Mouse (Mus musculus) spleen, embryonic (tissue): ENCODE data around the gene Gpn2.

Experiments
- CTCF ChIA-PET: fragments of 350-600 bp; sonication (Branson Sonifier 250); formaldehyde crosslinking; loops from one replicate; lab custom pipeline; 2022; lab: Charles Lee

Gene Gpn2

GRCm38 (mm10) chr4:133584059-133584951 is at the start of gene Gpn2:
Gene Gpn2 (plus strand): TSS chr4:133584362.
- CTCF ChIA-PET = interaction anchor here (0.6 to 0.9 kb wide), 3 partner anchors 35 to 1072 kb away, joined by 3 to 5 read pairs (median 4); no protein-coding TSS in a partner anchor

GRCm38 (mm10) chr4:133536081-133536480 is 48.1 kb upstream of the Gpn2 start:
- CTCF ChIA-PET = interaction anchor here (0.6 kb wide), 1 partner anchor 513 kb away, joined by 5 read pairs; no protein-coding TSS in a partner anchor

GRCm38 (mm10) chr4:133536652-133537051 is 47.5 kb upstream of the Gpn2 start:
- CTCF ChIA-PET = interaction anchor here (0.6 kb wide), 1 partner anchor 514 kb away, joined by 5 read pairs; no protein-coding TSS in a partner anchor

GRCm38 (mm10) chr4:133545272-133546231 is 38.6 kb upstream of the Gpn2 start, which contains the start of gene Nudc:
Gene Nudc (minus strand): TSS chr4:133545996.
- CTCF ChIA-PET = interaction anchor here (0.7 kb wide), 1 partner anchor 8 kb away, joined by 3 read pairs; no protein-coding TSS in a partner anchor

- CTCF ChIA-PET = no interaction called here
These were observed 32.1 kb upstream of the Gpn2 start for GRCm38 (mm10) chr4:133552029-133552428.

- CTCF ChIA-PET = no interaction called here
These were observed 31.3 kb upstream of the Gpn2 start, which contains the start of gene Nr0b2 for GRCm38 (mm10) chr4:133552768-133553447. Gene Nr0b2 (plus strand): TSS chr4:133553376.

- CTCF ChIA-PET = no interaction called here
These were observed 30.5 kb upstream of the Gpn2 start for GRCm38 (mm10) chr4:133553448-133554330.

- CTCF ChIA-PET = interaction anchor here (0.5 kb wide), 1 partner anchor 295 kb away, joined by 16 read pairs; no protein-coding TSS in a partner anchor
These were observed 27.0 kb upstream of the Gpn2 start for GRCm38 (mm10) chr4:133557041-133557717.

- CTCF ChIA-PET = interaction anchor here (0.7 kb wide), 1 partner anchor 585 kb away, joined by 8 read pairs; no protein-coding TSS in a partner anchor
These were observed 24.3 kb upstream of the Gpn2 start for GRCm38 (mm10) chr4:133559846-133560245.

GRCm38 (mm10) chr4:133561622-133562021 is 22.5 kb upstream of the Gpn2 start:
- CTCF ChIA-PET = no interaction called here

- CTCF ChIA-PET = no interaction called here
These were observed 21.0 kb upstream of the Gpn2 start for GRCm38 (mm10) chr4:133563123-133563571.

- CTCF ChIA-PET = no interaction called here
These were observed 16.9 kb upstream of the Gpn2 start for GRCm38 (mm10) chr4:133567251-133567650.

- CTCF ChIA-PET = no interaction called here
These were observed 14.7 kb upstream of the Gpn2 start for GRCm38 (mm10) chr4:133569291-133570065.

- CTCF ChIA-PET = no interaction called here
These were observed 14.1 kb upstream of the Gpn2 start for GRCm38 (mm10) chr4:133570066-133570466.

GRCm38 (mm10) chr4:133574070-133574842 is 9.9 kb upstream of the Gpn2 start, which contains the start of gene Gpatch3:
Gene Gpatch3 (plus strand): TSS chr4:133574745.
- CTCF ChIA-PET = interaction anchor here (0.5 to 0.6 kb wide), 2 partner anchors 37 to 262 kb away, joined by 5 to 6 read pairs; no protein-coding TSS in a partner anchor

- CTCF ChIA-PET = no interaction called here
These were observed 9.3 kb upstream of the Gpn2 start for GRCm38 (mm10) chr4:133574843-133575202.

- CTCF ChIA-PET = no interaction called here
These were observed 6.2 kb upstream of the Gpn2 start for GRCm38 (mm10) chr4:133577983-133578382.
